Mouse (Mus musculus) adipocyte (in vitro differentiated cells): Measurements from ENCODE around the gene Ergic1.
A peak's percentile ranks its signal among the peaks of the same experiment; 100 is the strongest.

Experiments used
- DNase-seq: peaks from one replicate; pipeline ENCODE4 v3.0.0-alpha.2; 2016; ENCODE audit warnings: low spot score

Gene Ergic1

GRCm38 (mm10) chr17:26575786-26576690 is 14.7 kb downstream of the Ergic1 start:
- no peak for DNase-seq

GRCm38 (mm10) chr17:26576833-26577232 is 15.5 kb downstream of the Ergic1 start:
- peak; percentile 82 for DNase-seq

- no peak for DNase-seq
Measured at GRCm38 (mm10) chr17:26577309-26577708, 16.0 kb downstream of the Ergic1 start.

GRCm38 (mm10) chr17:26578162-26578561 is 16.9 kb downstream of the Ergic1 start:
- DNase-seq = no peak

- no peak for DNase-seq
Measured at GRCm38 (mm10) chr17:26578771-26579170, 17.5 kb downstream of the Ergic1 start.

GRCm38 (mm10) chr17:26579396-26579795 is 18.1 kb downstream of the Ergic1 start:
- DNase-seq = no peak

GRCm38 (mm10) chr17:26580873-26581401 is 19.6 kb downstream of the Ergic1 start:
- no peak for DNase-seq

GRCm38 (mm10) chr17:26582297-26582696 is 21.0 kb downstream of the Ergic1 start:
- DNase-seq = peak; percentile 54

- DNase-seq = no peak
Measured at GRCm38 (mm10) chr17:26583056-26583455, 21.8 kb downstream of the Ergic1 start.

GRCm38 (mm10) chr17:26583606-26584005 is 22.3 kb downstream of the Ergic1 start:
- no peak for DNase-seq

- no peak for DNase-seq
Measured at GRCm38 (mm10) chr17:26584063-26584462, 22.8 kb downstream of the Ergic1 start.

- DNase-seq = peak; percentile 73
Measured at GRCm38 (mm10) chr17:26584558-26585136, 23.4 kb downstream of the Ergic1 start.

GRCm38 (mm10) chr17:26587961-26588487 is 26.7 kb downstream of the Ergic1 start:
- DNase-seq = no peak

GRCm38 (mm10) chr17:26592510-26592909 is 31.2 kb downstream of the Ergic1 start:
- DNase-seq = peak; percentile 88

- no peak for DNase-seq
Measured at GRCm38 (mm10) chr17:26593199-26593598, 31.9 kb downstream of the Ergic1 start.

GRCm38 (mm10) chr17:26594171-26594570 is 32.9 kb downstream of the Ergic1 start:
- no peak for DNase-seq

GRCm38 (mm10) chr17:26594958-26595357 is 33.7 kb downstream of the Ergic1 start:
- DNase-seq = no peak

GRCm38 (mm10) chr17:26595448-26596167 is 34.3 kb downstream of the Ergic1 start:
- DNase-seq = no peak

GRCm38 (mm10) chr17:26596168-26596658 is 34.9 kb downstream of the Ergic1 start:
- no peak for DNase-seq

GRCm38 (mm10) chr17:26596856-26597481 is 35.7 kb downstream of the Ergic1 start:
- no peak for DNase-seq

- no peak for DNase-seq
Measured at GRCm38 (mm10) chr17:26598845-26599244, 37.6 kb downstream of the Ergic1 start.
